Mouse (Mus musculus): ENCODE results near the gene Dtx3. TPM values are rescaled to one million over a fixed set of nuclear protein-coding genes. Genes with fewer than 3 reads are reported as not detected.

The Dtx3 gene
- polyA plus RNA-seq, 1 experiment from 2014 or later = 33.2 TPM

DNA sequence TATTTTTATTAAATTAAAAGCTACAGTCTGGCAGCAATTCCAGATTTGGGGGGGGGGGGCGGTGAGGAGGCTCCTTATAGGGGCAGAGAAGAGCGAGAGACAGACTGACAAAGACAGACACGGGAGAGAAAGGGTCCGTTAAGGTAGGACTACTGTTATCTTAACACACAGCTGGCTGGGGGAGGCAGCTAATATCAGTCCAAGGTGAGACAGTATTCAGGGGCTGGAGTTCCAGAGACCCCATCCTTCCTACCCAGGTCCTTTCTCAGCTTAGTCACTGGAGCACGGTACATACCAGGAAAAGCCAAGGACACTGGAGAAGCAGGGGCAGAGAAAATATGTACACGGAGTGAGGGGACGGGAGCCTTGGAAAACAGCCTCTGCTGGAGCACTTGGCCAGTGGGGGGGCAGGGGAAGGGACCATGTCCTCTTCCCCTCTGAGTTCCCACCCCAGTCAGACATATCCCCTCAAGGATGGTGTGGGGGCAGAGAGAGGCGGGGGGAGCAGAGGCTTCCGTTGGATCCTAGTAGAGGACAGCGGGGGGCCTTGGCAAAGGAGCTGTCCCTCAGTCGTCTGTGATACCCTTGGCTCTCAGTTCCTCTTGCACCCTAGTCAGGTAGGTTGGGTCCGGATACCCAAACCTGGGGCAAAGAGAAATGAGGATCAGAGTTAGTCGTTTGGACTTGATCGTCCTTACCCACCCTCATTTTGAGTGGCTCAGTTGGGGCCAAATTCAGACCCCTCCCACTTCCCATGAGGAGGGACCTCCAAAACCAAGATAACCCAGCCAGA, 4.9 kb downstream of the Dtx3 start:
- Histone ChIP-seq H3K4me3 (peak overlapping the region; percentile 69), H3K9ac (peak overlapping the region; percentile 82)

DNA sequence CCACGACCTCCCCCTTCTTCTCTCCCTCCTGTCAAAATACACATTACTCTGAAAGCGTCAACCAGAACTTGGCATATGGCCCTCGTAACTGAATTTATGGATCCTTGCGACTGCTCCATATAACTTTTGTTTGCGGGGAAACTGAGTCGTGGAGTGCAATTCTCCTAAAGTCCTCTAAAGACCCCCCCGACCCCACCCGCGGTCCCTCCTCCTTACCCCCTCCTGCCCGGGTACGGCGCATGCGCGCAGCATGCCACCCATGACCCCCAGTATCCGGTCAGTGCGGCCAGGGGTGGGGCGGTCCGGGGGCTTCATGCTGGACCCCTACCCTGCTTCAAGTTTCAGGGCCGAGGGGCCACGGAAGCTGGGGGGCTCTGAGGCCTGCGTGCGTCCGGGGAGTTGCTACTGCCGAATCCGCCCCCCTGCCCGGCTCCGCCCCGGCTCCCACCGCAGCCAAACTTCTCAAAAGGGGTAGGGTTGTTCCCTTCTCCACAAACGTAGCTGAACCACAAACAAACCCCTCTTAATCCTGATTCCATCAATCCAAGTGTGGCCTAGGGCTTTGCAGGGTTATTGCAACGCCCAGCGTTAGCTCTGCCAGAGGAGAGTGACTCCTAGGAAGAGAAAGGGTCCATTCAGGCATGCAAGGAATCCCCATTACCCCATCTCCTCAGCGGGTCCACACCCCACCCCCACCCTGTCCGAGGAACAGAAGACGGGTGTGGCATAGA, 5.7 kb downstream of the Dtx3 start, which contains the start of gene Arhgef25:
Gene Arhgef25, minus strand, starts transcription at position 433 of the 731 bp plus-strand sequence.
- Histone ChIP-seq H3K4me2 (peak within 1 kb of the TSS; percentile 95), H3K27ac (peak within 1 kb of the TSS; percentile 93), H3K4me3 (peak within 1 kb of the TSS; percentile 69), H3K9ac (peak within 1 kb of the TSS; percentile 82), H3K27me3 (replicated peaks) (peaks cover 7% of the 10 kb centered on the region; the same call in 1 of the 2 replicates), H3K9me3 (replicated peaks) (no peaks in the 10 kb centered on the region; the same call in 1 of the 2 replicates), H3K36me3 (peaks cover 22% of the 10 kb centered on the region), H3K4me1 (peaks cover 74% of the 10 kb centered on the region)
- 2% methylated on average over 35 of the region's 35 CpGs for WGBS (ENCODE audit: insufficient replicate concordance)
- ATAC-seq = peak; percentile 8

More for the DNA sequence above, 4.9 kb downstream of the Dtx3 start:
- Histone ChIP-seq H3K27me3 (replicated peaks) (peaks cover 7% of the 10 kb centered on the region; the same call in 1 of the 2 replicates), H3K4me1 (peaks cover 77% of the 10 kb centered on the region), H3K36me3 (peaks cover 17% of the 10 kb centered on the region), H3K9me3 (replicated peaks) (no peaks in the 10 kb centered on the region; the same call in 1 of the 2 replicates), H3K4me2 (peak overlapping the region; percentile 95), H3K27ac (peak overlapping the region; percentile 93)
- peak; percentile 50 for ATAC-seq
- 18% methylated on average over 14 of the region's 14 CpGs for WGBS (ENCODE audit: insufficient replicate concordance)

DNA sequence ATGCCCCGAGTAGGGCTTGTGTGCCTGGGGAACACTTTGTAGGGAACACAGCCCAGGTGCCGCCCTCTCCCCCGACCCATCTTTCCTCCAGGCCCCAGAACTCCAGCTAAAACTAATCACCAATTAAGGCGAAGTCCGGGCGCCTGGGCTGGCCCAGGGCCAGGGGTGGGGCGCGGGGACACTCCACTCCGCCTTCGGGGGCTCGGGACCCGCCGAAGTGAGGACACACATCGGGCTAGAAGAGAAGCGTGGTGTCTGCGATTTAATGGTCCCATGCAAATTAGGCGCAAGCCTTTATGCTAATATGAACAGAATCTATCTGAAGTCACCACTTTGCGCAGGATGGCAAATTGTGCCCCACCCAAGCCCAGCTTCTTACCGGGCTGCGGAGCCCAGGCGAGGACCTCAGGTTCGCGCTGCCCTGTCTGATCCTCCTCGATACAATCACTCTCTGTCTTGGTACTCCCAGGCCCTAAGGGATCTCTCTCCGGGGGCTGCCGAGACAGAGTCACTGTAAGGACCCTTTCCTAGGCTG, 6.3 kb downstream of the Dtx3 start:
- peak overlapping the region; percentile 82 for H3K9ac ChIP-seq
- peak overlapping the region; percentile 95 for H3K4me2 ChIP-seq
- ATAC-seq = peak; percentile 63
- peaks cover 22% of the 10 kb centered on the region for H3K36me3 ChIP-seq
- peaks cover 8% of the 10 kb centered on the region for H3K27me3 ChIP-seq (replicated peaks)
- H3K9me3 ChIP-seq (replicated peaks) = no peaks in the 10 kb centered on the region; the same call in 1 of the 2 replicates
- peak overlapping the region; percentile 69 for H3K4me3 ChIP-seq
- peak overlapping the region; percentile 93 for H3K27ac ChIP-seq
- peaks cover 71% of the 10 kb centered on the region for H3K4me1 ChIP-seq
- under 1% methylated on average over 26 of the region's 26 CpGs for WGBS (ENCODE audit: insufficient replicate concordance)

DNA sequence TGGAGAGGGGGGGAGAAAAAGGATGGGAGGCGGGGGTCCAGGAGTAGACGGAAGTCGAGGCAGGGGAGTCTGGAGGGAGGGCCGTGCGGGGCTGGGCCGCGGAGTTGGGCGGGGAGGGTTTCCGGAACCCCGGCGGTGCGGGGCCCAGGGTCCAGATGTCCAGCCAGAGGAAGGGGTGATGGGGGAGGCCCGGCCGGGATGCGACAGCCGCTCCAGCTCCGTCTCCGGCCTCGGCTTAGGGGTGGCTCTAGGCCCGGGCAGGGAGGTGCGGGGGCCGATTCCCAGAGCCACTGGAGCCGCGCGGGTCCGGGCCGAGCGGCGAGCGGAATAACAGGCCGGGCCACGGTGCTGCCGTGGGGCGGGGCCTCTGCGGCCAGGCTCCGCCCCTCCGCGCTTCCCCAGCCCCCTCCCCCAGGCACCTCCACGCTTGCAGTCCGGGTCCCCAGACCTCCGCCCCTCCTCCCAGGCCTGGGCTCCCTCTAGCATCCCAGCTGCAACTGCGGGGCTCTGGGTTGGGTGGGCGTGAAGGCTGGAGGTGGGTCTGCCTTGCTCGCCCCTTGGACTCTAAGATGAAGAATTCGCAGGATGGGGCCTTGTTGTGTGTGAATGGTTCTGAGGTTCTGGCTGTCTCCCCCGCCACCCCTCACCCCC, 6.9 kb downstream of the Dtx3 start:
- no peaks in the 10 kb centered on the region; the same call in 1 of the 2 replicates for H3K9me3 ChIP-seq (replicated peaks)
- peak overlapping the region; percentile 69 for H3K4me3 ChIP-seq
- WGBS (ENCODE audit: insufficient replicate concordance) = 0% methylated on average over 32 of the region's 46 CpGs
- H3K4me2 ChIP-seq = peak overlapping the region; percentile 95
- peak overlapping the region; percentile 93 for H3K27ac ChIP-seq
- peaks cover 13% of the 10 kb centered on the region for H3K27me3 ChIP-seq (replicated peaks)
- peaks cover 73% of the 10 kb centered on the region for H3K4me1 ChIP-seq
- peak overlapping the region; percentile 82 for H3K9ac ChIP-seq
- ATAC-seq = peak; percentile 69
- peaks cover 22% of the 10 kb centered on the region for H3K36me3 ChIP-seq

DNA sequence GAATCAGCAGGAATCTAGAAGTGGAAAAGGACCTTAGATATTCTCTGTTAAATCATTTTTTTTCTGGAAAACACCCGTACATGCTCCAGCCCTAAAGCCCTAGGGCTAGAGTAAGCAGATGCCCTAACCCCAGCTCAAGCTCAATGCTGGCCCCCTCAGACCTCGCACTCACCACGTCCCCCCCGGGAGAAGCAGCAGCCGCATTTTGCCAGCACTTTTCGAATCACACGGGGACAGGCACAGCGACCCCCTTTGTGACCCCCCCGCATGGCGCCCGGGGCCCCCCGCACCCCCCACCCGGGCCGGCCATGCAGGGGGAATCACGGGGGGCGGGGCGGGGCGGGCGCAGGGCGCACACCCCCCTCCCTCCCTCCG, 7.5 kb downstream of the Dtx3 start:
- Histone ChIP-seq H3K9me3 (replicated peaks) (no peaks in the 10 kb centered on the region; the same call in 1 of the 2 replicates), H3K4me3 (peak overlapping the region; percentile 69), H3K27me3 (replicated peaks) (peaks cover 19% of the 10 kb centered on the region), H3K4me2 (peak overlapping the region; percentile 95), H3K4me1 (peaks cover 71% of the 10 kb centered on the region), H3K36me3 (peaks cover 21% of the 10 kb centered on the region), H3K27ac (peak overlapping the region; percentile 93), H3K9ac (peak overlapping the region; percentile 82)
- WGBS (ENCODE audit: insufficient replicate concordance) = 3% methylated on average over 21 of the region's 21 CpGs
- ATAC-seq = no peak

DNA sequence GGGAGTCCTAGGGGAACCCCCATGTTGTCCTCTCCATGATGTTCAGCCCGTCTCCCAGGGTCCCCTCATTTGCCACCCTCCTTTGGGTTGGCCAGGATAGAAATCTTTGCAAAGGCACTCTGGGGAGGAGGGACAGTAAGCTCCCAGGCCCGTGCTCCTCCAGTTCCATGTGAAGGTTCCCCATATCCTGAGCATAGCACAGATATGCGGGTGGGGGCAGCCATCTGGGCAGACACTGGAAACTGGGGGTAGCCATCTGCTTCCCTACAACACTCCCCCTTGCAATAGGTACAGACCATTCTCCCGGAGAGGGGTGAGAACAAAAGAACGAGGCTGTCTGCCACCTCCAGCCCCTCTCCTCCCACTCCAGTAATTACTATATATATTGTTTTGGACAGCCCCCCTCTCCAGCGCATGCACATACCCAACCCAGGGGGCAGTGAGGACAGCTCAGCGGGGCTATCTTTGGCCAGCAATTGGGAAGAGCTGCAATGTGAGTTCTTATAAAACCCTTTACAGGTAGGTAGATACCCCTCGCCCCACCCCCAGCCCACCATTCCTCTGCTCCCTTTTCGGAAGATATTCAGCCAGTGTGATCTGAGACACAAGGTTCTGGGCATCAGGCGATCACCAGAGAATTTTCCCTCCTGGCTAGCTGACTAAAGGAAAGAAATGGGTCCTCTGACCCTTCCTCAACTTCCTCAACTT, 8.0 kb downstream of the Dtx3 start:
- Histone ChIP-seq H3K9ac (peak overlapping the region; percentile 82), H3K4me3 (peak overlapping the region; percentile 69), H3K27me3 (replicated peaks) (peaks cover 24% of the 10 kb centered on the region), H3K4me1 (peaks cover 66% of the 10 kb centered on the region), H3K27ac (peak overlapping the region; percentile 93; the same call in 1 of the 2 replicates), H3K4me2 (peak overlapping the region; percentile 95), H3K9me3 (replicated peaks) (no peaks in the 10 kb centered on the region; the same call in 1 of the 2 replicates), H3K36me3 (peaks cover 19% of the 10 kb centered on the region)
- 55% methylated on average over 10 of the region's 10 CpGs for WGBS (ENCODE audit: insufficient replicate concordance)
- no peak for ATAC-seq

DNA sequence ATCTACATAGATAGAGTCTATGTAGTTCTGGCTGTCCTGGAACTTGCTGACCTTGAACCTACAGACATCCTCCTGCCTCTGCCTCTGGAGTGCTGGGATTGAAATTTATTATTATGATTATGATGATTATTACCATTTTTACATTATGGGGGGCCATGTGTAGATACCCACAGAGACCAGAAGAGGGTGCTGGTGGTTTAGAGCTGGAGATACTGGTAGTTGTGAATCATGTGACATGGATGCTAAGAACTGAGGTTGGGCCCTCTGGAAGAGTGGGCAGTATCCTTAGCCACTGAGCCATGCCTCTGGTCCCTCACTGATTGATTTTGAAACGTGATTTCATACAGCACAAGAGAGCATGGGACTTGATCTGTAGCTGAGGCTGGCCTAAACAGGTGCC, 9.1 kb downstream of the Dtx3 start:
- Histone ChIP-seq H3K36me3 (peaks cover 18% of the 10 kb centered on the region), H3K9ac (no peak overlapping the region), H3K4me1 (peaks cover 56% of the 10 kb centered on the region), H3K27me3 (replicated peaks) (peaks cover 35% of the 10 kb centered on the region), H3K4me3 (no peak overlapping the region), H3K4me2 (no peak overlapping the region), H3K27ac (no peak overlapping the region), H3K9me3 (replicated peaks) (no peaks in the 10 kb centered on the region; the same call in 1 of the 2 replicates)
- no peak for ATAC-seq
- WGBS (ENCODE audit: insufficient replicate concordance) = 84% methylated on average over 1 of the region's 1 CpGs

DNA sequence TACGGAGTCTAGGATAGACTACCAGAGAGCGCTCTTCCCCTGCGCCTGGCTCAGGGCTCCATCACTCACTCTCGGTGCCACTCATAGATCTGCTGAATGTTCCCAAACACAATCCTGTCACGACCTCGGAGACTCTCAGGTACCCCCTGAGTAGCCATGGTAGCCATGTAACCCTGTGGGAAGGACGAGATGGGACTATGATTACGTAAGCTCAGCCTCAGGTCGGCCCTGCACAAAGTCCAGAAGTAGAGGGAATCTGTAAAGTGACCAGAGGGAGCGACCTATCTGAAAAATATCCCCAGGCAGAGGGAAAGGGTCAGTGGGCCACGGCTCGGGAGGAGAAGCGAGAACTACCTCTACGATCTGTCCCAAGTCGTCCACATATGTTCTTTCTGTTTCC, 10.0 kb downstream of the Dtx3 start:
- 75% methylated on average over 15 of the region's 15 CpGs for WGBS (ENCODE audit: insufficient replicate concordance)
- H3K27ac ChIP-seq = no peak overlapping the region
- peaks cover 18% of the 10 kb centered on the region for H3K36me3 ChIP-seq
- no peak overlapping the region for H3K9ac ChIP-seq
- H3K9me3 ChIP-seq (replicated peaks) = no peaks in the 10 kb centered on the region; the same call in 1 of the 2 replicates
- H3K4me3 ChIP-seq = no peak overlapping the region
- H3K4me2 ChIP-seq = no peak overlapping the region
- peaks cover 52% of the 10 kb centered on the region for H3K4me1 ChIP-seq
- peaks cover 44% of the 10 kb centered on the region for H3K27me3 ChIP-seq (replicated peaks)
- no peak for ATAC-seq

DNA sequence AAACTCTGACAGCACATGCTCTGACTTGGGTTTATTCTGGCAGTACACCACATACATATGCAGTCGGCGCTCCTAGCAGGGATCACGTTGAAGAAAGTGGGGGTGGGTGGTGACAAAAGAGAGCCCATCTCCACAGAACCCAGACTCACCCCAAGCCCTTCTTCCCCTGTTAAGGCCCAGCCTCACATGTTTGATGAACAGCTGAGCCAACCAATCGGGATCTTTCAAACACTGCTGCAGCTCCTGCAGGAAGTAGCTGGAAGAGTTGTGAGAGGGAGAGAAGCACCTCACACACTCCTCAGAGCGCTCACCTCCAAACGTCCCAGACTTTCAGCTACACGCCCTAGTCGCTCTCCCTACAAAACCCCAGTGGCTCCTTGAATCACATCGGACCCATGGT, 10.4 kb downstream of the Dtx3 start:
- H3K9ac ChIP-seq = no peak overlapping the region
- ATAC-seq = no peak
- H3K4me2 ChIP-seq = no peak overlapping the region
- WGBS (ENCODE audit: insufficient replicate concordance) = 67% methylated on average over 9 of the region's 9 CpGs
- H3K36me3 ChIP-seq = peaks cover 18% of the 10 kb centered on the region
- peaks cover 52% of the 10 kb centered on the region for H3K4me1 ChIP-seq
- H3K9me3 ChIP-seq (replicated peaks) = no peaks in the 10 kb centered on the region; the same call in 1 of the 2 replicates
- H3K4me3 ChIP-seq = no peak overlapping the region
- H3K27me3 ChIP-seq (replicated peaks) = peaks cover 48% of the 10 kb centered on the region
- H3K27ac ChIP-seq = no peak overlapping the region

DNA sequence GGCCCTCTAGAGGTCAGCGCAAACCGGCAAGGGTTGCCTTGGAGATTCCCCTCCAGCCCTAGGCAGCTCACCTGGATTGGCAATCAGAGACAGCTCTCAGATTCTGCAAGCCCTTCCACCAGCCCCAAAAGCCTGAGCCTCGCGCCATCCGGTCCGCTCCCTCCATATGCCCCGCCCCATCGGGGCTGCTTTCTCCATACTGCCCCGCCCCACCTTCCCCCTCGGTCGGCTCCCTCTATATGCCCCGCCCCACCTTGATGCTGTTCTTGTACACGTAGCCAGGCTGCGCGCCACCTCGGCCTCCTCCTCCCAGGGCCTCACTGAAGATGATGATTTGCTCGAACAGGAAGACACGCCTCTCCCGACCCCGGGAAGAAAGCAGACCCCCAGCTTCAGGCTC, 11.8 kb downstream of the Dtx3 start:
- Histone ChIP-seq H3K27me3 (replicated peaks) (peaks cover 62% of the 10 kb centered on the region), H3K4me1 (peaks cover 50% of the 10 kb centered on the region), H3K27ac (no peak overlapping the region), H3K9me3 (replicated peaks) (no peaks in the 10 kb centered on the region; the same call in 1 of the 2 replicates), H3K9ac (no peak overlapping the region; the same call in 1 of the 2 replicates), H3K4me3 (0 out of 2 replicates have a peak overlapping the region, but pooled peaks have one; percentile 6), H3K4me2 (peak overlapping the region; percentile 23), H3K36me3 (peaks cover 18% of the 10 kb centered on the region)
- ATAC-seq = peak; percentile 50
- WGBS (ENCODE audit: insufficient replicate concordance) = 23% methylated on average over 20 of the region's 20 CpGs

DNA sequence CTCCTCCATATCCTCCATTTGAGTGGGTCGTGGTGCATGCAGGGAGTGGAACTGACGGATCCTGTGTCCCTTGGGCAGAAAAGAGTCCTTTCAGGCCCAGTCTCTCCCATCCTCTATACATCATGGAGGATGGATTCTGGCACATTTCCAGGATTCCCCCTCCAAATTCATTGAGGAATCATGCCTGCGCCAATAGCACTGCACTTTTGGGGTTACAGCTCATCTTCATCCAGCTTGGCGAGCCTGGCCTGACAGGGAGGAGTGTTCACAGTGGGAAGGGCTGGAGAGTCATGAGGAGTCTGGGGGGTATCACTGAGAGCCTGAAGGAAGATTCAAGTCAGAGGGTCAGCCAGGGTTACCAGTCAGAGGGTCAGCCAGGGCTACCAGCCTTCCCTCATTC, 12.9 kb downstream of the Dtx3 start:
- peak overlapping the region; percentile 6 for H3K4me2 ChIP-seq
- no peak for ATAC-seq
- WGBS (ENCODE audit: insufficient replicate concordance) = 67% methylated on average over 4 of the region's 4 CpGs
- H3K4me3 ChIP-seq = peak overlapping the region; percentile 1; the same call in 1 of the 2 replicates
- H3K9me3 ChIP-seq (replicated peaks) = no peaks in the 10 kb centered on the region; the same call in 1 of the 2 replicates
- H3K27me3 ChIP-seq (replicated peaks) = peaks cover 71% of the 10 kb centered on the region
- H3K27ac ChIP-seq = no peak overlapping the region
- H3K36me3 ChIP-seq = peaks cover 18% of the 10 kb centered on the region
- H3K4me1 ChIP-seq = peaks cover 50% of the 10 kb centered on the region
- H3K9ac ChIP-seq = no peak overlapping the region
